Mouse (Mus musculus) liver, embryonic 14.5 days (tissue): ENCODE measurements around the gene Raly. TPM values are rescaled to one million over a fixed set of nuclear protein-coding genes. Genes with fewer than 3 reads are reported as not detected.

Experiments used
- ATAC-seq: fragments of 200-750 bp; cut with Nextera tagmentation; 2 replicates; pipeline ENCODE4 v1.8.0; 2017; ENCODE audit warnings: moderate number of reproducible peaks, mild to moderate bottlenecking, moderate library complexity; ENCODE audit not compliant: insufficient read depth
- DNase-seq, 3 experiments: peaks; one replicate each; pipeline ENCODE4 v3.0.0-alpha.2; 2012 to 2013; ENCODE audit warnings: low read depth in 3 of 3, low spot score in 3 of 3
- H3K27ac ChIP-seq: fragments of 300-500 bp; sonication (generic); 2 replicates; pipeline ENCODE4 v1.5.1; 2014; ENCODE audit warnings: moderate library complexity, mild to moderate bottlenecking, control low read depth, inconsistent platforms
- H3K27me3 ChIP-seq: fragments of 300-500 bp; sonication (generic); 2 replicates; pipeline ENCODE4 v1.6.1; 2014; ENCODE audit warnings: mild to moderate bottlenecking, low read length, moderate library complexity; ENCODE audit not compliant: control insufficient read depth, insufficient read depth
- H3K36me3 ChIP-seq: fragments of 300-500 bp; sonication (generic); replicated peaks from 2 replicates; pipeline ENCODE4 v1.6.1; 2014; ENCODE audit warnings: low read depth; ENCODE audit not compliant: control insufficient read depth, insufficient read depth
- H3K4me1 ChIP-seq, 2 experiments: fragments of 200-500 bp in 1 of 2; fragments of 300-500 bp in 1 of 2; sonication (generic) in 1 of 2; replicated peaks; 2 replicates each; pipeline ENCODE4 v1.6.1; 2012 to 2014; ENCODE audit warnings: antibody characterized with exemption in 1 of 2, inconsistent platforms in 1 of 2, low read length in 1 of 2; ENCODE audit not compliant: control insufficient read depth in 2 of 2, insufficient read depth in 2 of 2
- H3K4me2 ChIP-seq: fragments of 300-500 bp; sonication (generic); 2 replicates; pipeline ENCODE4 v1.6.1; 2014; ENCODE audit warnings: low read depth, mild to moderate bottlenecking, control low read depth, moderate library complexity
- H3K4me3 ChIP-seq, 2 experiments: fragments of 200-500 bp in 1 of 2; fragments of 300-500 bp in 1 of 2; sonication (generic) in 1 of 2; 2 replicates each; pipeline ENCODE4 v1.5.1; 2012 to 2014; ENCODE audit warnings: low read depth in 2 of 2, low read length in 2 of 2, mild to moderate bottlenecking in 2 of 2, control low read depth in 1 of 2, inconsistent platforms in 1 of 2, moderate library complexity in 1 of 2; ENCODE audit not compliant: insufficient read depth in 1 of 2
- H3K9ac ChIP-seq: fragments of 300-500 bp; sonication (generic); replicated peaks from 2 replicates; pipeline ENCODE4 v1.6.1; 2014; ENCODE audit warnings: mild to moderate bottlenecking, control low read depth, moderate library complexity
- H3K9me3 ChIP-seq: fragments of 300-500 bp; sonication (generic); 2 replicates; pipeline ENCODE4 v1.6.1; 2016; ENCODE audit warnings: low read length, mixed read lengths; ENCODE audit not compliant: control insufficient read depth
- CTCF ChIP-seq: IDR thresholded peaks from 2 replicates; pipeline ENCODE4 v1.5.1; 2016; ENCODE audit warnings: antibody characterized with exemption, low read depth, control low read depth
- EP300 ChIP-seq: IDR thresholded peaks from 2 replicates; pipeline ENCODE4 v1.6.1; 2016; ENCODE audit warnings: antibody characterized with exemption, low read depth
- WGBS: fragments of 180-500 bp; shearing (Covaris S2); extraction: QIAGEN DNeasy Blood & Tissue Kit; methylation state at CpG from one replicate; pipeline ENCODE4 v1.1.7; 2014; ENCODE audit not compliant: insufficient replicate concordance; 5-methylcytosine and 5-hydroxymethylcytosine counted together
- polyA plus RNA-seq, 2 experiments: library from polyadenylated mRNA; depleted of rRNA in 1 of 2; stranded (reverse) in 1 of 2; unstranded in 1 of 2; fragments of >200 nt; fragmentation: Nextera tagmentation in 1 of 2; extraction: Ambion mirVana in 1 of 2; gene quantifications; 2 replicates each; pipeline versions ENCODE4 v1.2.1 to v1.2.3; 2012 to 2014

Gene Raly
- polyA plus RNA-seq, 2 experiments: 35.9 to 237 TPM

- Histone ChIP-seq H3K27ac (peak overlapping the region; percentile 88), H3K27me3 (no peaks in the 10 kb centered on the region), H3K36me3 (peaks cover 12% of the 10 kb centered on the region), H3K9me3 (no peaks in the 10 kb centered on the region), H3K4me3 (no peak overlapping the region; a peak in 1 of 4 replicates), H3K4me2 (peak overlapping the region; percentile 84), H3K9ac (peak overlapping the region; percentile 4; the same call in 1 of the 2 replicates), H3K4me1 (peaks cover 50 to 61% of the 10 kb centered on the region in 2 experiments)
- TF ChIP-seq CTCF (no peak), EP300 (no peak)
- ATAC-seq: no peak
- WGBS: 50% methylated on average over 6 of the region's 6 CpGs
- no peak for DNase-seq
Measured at GRCm38 (mm10) chr2:154789381-154789780, 1.5 kb upstream of the Raly start.

GRCm38 (mm10) chr2:154789977-154790655, 780 bp upstream of the Raly start:
- Histone ChIP-seq H3K36me3 (peaks cover 19% of the 10 kb centered on the region), H3K4me3 (peak overlapping the region; percentile 57 to 91), H3K27me3 (no peaks in the 10 kb centered on the region), H3K9ac (peak overlapping the region; percentile 67), H3K27ac (peak overlapping the region; percentile 88), H3K4me1 (peaks cover 55 to 67% of the 10 kb centered on the region in 2 experiments), H3K4me2 (peak overlapping the region; percentile 84), H3K9me3 (no peaks in the 10 kb centered on the region)
- WGBS: 13% methylated on average over 14 of the region's 14 CpGs
- DNase-seq (no peak), ATAC-seq (no peak)
- no peak for TF ChIP-seq EP300
- TF ChIP-seq CTCF: no peak

- peak overlapping the region; percentile 91 to 100 for H3K4me3 ChIP-seq
- WGBS: under 1% methylated on average over 58 of the region's 67 CpGs
- peak overlapping the region; percentile 97 for H3K9ac ChIP-seq
- H3K4me2 ChIP-seq: peak overlapping the region; percentile 86
- H3K36me3 ChIP-seq: peaks cover 34% of the 10 kb centered on the region
- peaks cover 46 to 59% of the 10 kb centered on the region in 2 experiments for H3K4me1 ChIP-seq
- H3K27ac ChIP-seq: peak overlapping the region; percentile 84
- no peak for TF ChIP-seq EP300
- no peak for TF ChIP-seq CTCF
- peak; percentile 55 to 58 (median 57) for DNase-seq
- H3K27me3 ChIP-seq: no peaks in the 10 kb centered on the region
- peak; percentile 29 for ATAC-seq
- H3K9me3 ChIP-seq: no peaks in the 10 kb centered on the region
Measured at GRCm38 (mm10) chr2:154791661-154792642, 1.1 kb downstream of the Raly start.

- Histone ChIP-seq H3K27me3 (no peaks in the 10 kb centered on the region), H3K9ac (no peak overlapping the region), H3K27ac (no peak overlapping the region), H3K36me3 (peaks cover 7% of the 10 kb centered on the region; the same call in 1 of the 2 replicates), H3K9me3 (no peaks in the 10 kb centered on the region), H3K4me2 (no peak overlapping the region), H3K4me1 (peaks cover 20 to 28% of the 10 kb centered on the region in 2 experiments), H3K4me3 (no peak overlapping the region)
- ATAC-seq (no peak), DNase-seq (no peak)
- WGBS: 84% methylated on average over 1 of the region's 1 CpGs
- no peak for TF ChIP-seq EP300
- no peak for TF ChIP-seq CTCF
Measured at GRCm38 (mm10) chr2:154803372-154803771, 12.5 kb downstream of the Raly start.
